Mouse (Mus musculus) lung, postnatal 4 days (tissue): ENCODE results near the gene Ebf4.

ENCODE experiments used
- DNase-seq, 2 experiments: peaks; one replicate each; pipeline ENCODE4 v3.0.0; 2021

Ebf4 gene

DNA sequence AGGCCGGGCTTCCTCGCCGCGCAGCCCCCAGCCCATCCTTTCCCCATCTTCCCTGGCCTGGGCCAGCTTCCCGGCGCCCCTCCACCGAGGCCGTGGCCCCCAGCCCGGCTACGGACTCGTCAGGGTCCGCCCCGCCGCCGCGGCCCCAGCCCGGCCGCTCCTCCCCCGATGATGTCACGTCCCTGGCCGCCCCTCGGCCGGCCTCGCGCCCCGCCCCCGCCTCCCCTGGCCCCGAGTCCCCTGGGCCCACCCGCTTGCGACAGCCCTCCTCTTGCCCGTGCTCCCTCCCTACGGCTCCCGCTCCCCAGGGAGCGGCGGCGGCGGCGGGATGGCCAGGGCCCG, at the start of gene Ebf4:
Gene Ebf4, plus strand, starts transcription at position 234 of the 342 bp plus-strand sequence.
- DNase-seq: peak; percentile 65 to 72

DNA sequence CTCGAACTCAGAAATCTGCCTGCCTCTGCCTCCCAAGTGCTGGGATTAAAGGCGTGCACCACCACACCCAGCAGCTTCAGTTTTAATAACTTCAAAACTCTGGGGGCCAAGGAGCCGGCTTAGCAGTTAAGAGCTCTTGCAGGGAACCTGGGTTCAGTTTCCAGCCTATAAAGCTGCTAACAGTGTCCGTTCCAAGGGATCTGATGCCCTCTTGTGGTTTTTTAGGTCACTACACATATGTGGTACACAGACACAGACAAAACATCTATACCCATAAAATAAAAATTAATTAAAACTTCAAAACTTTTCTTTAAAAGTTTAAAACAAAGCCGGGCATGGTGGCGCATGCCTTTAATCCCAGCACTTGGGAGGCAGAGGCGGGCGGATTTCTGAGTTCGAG, 48.1 kb upstream of the Ebf4 start:
- DNase-seq: peak in 1 of 2 experiments; percentile 22

DNA sequence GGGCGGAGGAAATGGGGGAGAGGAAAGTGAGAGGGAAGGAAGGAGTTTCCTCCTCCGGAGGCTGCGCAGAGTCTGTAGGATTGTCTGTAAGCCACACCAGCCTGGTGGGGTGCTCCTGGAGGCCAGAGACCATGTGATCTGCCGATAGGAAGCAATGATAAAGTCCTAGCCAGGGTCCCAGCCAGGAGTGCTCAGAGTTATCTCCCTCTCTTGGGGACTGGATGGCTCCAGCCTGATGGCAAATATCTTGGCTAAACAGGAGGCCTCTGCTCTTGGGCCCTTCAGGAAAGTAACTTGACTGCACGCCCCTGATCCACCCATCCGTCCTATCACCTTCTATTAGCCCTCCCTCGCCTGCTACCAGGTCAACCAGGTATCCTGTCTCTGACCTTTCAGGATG, 46.7 kb upstream of the Ebf4 start:
- no peak for DNase-seq

DNA sequence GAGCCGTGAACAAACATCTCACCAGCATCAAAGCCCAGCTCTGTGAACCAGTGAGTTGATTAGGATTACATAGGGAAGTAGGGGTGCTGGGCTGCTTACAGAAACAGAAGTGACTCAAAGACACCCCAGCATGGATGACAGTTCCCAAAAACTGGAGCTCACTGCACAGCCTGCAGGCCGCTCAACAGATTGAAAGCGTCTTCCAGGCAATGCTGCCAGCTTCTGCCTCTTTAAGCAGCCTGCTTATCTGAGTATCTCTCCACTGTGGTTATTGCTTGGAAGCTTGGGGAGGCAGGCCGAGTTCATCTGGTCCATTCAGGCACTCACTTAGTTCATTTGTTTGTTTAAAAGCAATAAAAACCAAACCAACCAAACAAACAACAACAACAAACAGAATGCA, 38.2 kb upstream of the Ebf4 start:
- no peak for DNase-seq

DNA sequence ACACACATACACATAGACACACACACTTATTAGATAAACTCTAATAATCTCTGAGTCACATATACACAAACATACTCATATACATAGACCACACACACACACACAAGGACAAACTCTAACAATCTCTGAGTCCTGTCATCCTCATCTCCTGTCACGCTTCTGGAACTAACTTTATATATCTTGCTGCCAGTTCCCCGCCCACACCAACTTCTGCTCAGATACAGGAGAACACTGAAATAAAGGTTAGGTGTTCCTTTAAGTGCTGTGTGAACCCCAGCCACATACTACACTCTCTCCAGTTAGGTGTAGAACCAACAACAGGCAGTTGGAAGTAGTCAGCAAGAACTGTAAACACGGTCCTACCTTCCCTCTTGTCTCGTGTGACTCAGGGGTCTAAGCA, 34.1 kb upstream of the Ebf4 start:
- no peak for DNase-seq

DNA sequence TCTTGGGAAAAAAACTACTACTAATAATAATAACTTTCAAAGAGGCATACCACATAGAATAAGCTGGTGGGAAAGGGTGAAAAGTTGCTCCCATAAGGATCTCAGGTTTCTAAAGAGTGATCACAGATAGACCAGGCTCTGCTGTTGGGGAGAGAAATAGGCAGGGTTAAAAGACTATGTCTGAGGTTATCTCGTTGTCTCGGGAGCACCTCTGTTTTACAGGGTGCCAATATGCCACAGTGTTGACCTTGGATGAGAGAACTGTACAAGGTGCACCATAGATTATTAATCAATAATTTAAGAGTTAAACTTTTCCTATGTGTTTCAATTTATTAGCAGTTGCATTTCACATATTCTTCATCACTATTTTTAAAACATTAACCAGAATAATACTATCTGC, 33.1 kb upstream of the Ebf4 start:
- DNase-seq: no peak

DNA sequence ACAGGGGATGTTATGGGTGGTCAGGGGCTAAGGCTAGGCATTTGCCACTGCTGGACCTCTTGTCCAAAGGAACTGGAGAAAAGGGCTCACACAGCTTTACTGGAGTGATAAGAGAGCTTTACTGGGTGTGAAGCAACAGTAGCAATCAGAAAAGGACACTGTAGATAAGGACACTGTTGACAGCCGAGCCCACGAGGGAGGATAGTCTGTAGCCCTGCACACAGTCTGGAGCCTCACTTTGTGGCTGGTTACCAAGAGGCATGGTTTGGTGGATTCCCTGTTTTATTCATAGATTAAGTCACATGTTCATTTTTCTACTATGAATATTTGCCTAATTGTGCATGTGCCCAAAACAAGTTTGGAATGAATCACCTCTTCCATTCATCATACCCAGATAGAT, 32.6 kb upstream of the Ebf4 start:
- no peak for DNase-seq

DNA sequence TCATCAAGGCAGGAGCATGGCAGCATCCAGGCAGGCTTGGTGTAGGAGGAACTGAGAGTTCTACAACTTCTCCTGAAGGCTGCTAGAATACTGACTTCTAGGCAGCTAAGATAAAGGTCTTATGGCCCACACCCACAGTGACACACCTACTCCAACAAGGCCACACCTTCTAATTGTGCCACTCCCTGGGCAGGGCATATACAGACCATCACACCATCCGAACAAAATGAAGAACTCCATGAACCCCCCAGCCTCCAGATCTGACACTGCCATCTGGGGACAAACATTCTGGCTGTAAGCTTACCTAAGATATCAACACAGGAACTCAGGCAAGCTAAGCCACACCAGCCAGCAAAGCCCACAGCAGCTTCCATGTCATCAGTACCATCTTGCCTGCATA, 29.4 kb upstream of the Ebf4 start:
- no peak for DNase-seq

DNA sequence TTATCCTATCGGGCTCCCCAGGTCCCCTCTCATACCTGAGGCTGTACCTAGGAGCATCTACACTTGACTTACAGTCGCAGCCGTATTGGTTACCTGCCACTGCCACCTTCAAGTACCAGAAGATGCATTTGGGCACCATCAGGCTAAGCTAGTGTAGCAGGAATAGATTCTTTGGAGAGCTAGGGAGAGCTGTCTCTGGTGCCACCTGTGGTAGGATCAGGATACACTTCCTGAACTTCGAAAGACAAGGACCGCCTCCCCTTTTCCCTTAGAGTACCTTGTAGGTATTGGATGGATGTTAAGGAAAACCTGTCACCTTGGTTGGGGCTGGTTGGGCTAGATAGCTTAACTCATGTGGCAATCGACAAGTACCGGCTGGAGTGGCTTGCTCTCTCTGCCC, 26.9 kb upstream of the Ebf4 start:
- DNase-seq: no peak

DNA sequence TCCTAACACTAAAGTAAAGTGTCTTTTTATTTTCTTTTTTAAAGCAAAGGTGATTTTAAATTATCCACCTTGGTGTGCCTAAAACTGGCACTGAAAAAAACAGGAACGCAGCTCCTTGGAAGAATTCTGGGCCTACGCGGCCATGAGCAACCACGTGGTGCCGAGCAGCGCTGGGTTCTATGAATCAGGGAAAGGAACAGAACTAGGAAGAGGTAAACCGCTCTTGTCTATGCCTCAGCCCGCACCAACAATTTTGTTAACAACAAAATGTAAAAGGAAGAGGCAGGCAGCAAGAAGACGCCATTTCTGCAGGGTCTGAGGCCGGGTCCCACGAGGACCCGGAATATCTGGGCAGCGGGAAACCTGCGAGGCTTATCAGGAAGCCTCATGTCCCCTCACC, 21.2 kb upstream of the Ebf4 start:
- no peak for DNase-seq

DNA sequence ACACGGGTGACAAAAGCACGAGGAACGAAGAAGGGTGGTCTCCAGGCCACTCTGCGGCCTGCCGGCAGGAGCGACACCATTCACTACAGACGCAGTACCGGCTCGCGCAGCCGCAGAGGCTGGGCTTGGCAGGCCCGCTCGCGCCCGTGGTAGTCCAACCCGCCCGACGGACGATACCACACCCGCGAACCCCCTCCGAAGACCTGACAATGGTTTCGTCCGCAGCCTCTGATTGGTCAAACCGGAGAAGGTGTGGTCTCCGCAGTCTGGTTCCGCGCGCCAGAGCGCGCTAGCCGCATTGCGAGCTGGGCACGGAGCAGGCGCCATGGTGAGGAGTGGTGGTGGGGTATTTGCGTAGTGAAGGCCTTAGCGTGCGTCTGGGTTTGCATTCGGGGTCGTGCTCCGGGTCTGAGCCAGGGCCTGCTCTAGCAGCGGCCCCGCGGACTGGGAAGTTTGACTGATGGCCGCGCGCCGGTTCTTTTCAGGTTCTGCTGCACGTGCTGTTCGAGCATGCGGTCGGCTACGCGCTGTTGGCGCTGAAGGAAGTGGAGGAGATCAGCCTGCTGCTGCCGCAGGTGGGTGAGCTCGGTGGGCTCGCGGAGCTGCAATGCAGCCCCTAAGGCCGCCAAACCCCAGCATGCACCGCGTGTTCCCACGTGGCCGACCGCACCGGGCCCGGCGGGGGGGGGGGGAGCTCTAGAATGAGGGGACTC, 20.7 kb upstream of the Ebf4 start, which contains the start of gene Nop56:
Gene Nop56, plus strand, starts transcription at position 282 of the 713 bp plus-strand sequence.
- peak; percentile 99 for DNase-seq

DNA sequence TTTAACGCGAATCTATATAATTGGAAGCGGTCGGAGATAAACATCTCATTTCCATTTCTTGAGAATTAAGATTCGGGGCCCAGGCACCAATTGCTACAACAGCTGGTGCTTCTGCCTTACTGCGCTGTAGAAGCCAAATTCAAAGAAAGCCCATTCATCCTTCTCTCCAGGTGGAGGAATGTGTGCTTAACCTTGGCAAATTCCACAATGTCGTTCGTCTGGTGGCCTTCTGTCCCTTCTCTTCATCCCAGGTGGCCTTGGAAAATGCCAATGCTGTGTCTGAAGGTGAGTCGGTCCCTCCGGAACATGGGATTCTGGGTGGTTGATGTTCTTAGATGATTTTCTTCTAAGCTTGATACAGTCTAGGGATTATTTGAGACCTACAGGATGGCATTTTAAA, 20.1 kb upstream of the Ebf4 start:
- DNase-seq: no peak

DNA sequence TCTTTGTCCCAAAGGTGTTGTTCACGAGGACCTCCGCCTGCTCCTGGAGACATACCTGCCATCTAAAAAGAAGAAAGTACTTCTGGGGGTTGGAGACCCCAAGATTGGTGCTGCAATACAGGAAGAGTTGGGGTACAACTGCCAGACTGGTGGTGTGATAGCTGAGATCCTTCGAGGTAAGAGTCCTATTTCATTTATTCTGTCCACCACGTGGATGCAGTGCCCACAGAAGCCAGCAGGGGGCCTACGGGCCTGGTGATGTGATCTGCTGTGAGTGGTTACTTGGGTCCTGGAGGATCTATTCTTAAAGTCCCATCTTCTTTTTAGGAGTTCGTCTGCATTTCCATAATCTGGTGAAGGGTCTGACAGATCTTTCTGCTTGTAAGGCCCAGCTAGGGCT, 19.3 kb upstream of the Ebf4 start:
- peak; percentile 52 to 69 for DNase-seq

DNA sequence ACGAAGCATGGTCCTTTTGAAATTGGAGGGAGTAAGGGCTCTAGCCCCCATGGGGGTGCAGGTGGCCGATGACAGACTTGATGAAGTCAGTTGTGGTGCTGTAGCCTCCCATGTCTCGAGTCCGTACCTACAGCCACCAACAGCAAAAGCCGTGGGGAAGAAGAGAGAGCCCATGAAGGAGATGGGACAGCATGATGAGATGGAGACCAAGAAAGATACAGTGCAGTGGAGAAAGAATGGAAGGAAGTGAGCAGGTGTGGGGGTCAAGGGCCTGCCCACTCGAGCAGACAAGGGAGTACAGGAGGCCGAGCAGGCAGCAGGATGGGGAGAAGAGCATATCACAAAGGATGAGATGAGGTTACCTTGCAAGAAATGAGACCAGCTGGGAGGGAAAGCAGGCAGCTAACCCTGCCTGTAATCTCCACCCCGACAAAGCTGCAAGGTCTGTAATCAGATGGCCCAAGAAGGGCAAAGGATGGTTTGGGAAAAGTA, 15.3 kb upstream of the Ebf4 start:
- no peak for DNase-seq

DNA sequence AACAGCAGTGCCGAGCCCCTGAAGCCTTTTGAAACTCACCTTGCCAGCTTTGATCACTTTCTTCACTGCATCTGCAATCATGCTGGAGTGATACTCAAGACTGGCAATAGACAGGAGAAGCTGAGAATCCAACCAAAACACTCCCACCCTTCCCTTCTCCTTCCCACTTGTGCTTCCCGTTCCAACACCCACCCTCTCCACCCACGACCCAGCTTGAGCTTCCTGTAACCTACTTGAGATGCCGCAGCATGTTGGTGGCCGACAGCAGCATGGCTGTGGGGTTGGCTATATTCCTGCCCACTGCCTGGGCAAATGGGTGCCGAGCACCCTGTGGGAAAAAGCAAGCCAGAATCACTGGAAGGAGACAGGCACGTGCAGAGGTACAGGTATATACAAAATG, 14.7 kb upstream of the Ebf4 start:
- no peak for DNase-seq

DNA sequence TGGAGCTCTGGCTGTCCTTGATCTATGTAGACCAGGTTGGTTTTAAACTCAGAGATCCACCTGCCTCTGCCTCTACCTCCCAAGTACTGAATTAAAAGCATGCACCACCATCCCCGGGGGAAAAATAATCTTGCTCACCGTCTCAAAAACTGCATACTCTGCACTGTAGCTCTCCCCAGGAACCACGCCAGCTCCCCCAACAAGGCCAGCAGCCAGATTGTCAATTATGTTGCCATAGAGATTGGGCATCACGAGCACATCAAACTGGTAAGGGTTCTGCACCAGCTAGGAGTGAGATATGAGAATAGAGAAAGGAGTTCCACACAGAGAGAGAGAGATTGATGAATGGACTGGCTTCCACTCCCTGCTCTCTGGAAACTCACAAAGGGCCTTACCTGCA, 14.2 kb upstream of the Ebf4 start:
- DNase-seq: no peak

DNA sequence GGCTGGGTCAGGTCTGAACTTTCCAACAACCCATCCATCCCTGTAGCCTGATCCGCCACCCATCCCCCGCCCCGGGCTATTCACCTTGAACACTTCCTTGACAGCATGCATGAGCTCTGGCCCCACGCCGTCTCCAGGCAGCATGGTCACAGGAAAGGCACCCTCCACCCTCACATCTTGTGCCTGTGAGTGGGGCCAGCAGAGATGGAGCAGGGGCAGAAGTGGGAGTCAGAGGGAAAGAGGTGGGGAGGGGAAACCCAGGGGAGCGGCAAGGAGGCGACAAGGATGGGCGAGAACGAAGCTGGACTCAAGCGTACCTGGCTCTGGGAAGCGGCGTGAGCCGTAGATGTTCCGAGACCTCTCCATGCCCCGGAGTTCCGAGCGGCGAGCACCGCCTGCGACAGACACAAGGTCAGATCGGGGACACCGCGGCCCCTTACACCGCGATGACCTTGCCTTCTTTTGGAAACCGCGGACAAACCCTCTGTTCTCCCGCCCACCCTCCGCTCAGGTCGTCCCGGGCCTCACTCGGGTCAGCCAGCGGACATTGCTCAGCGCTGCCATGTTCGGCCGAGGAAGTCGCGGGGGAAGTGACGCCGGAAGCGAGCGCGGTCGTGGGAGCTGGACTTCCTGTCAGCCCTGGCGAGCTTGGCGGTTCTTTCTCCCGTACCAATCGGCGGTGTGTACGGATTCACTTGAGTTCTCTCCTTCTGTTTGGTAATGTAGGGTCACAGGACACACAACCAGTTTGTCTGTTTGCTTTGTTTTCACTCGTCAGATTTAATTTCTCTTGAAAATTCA, 10.9 kb upstream of the Ebf4 start, which contains the start of gene Idh3b:
Gene Idh3b, minus strand, starts transcription at position 694 of the 801 bp plus-strand sequence.
- DNase-seq: peak; percentile 91

DNA sequence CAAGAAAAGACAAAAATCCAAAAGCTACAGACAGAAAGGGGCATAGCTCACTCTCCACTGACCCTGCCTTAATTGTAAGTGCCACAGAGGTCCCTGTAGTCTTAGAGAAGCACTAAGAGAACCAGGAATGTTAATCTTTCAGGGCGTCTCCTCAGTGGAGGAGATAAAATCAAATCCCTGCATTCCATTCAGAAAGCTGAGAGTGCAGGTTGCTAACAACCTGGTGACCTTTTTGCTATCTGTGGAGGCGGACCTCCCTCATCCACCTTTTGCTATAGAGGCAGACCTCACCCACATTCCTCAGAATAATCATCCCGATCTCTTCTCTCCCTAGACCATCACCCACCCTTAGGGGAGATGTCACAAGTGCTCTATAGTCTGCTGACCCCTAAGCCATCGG, 5.9 kb upstream of the Ebf4 start:
- no peak for DNase-seq

DNA sequence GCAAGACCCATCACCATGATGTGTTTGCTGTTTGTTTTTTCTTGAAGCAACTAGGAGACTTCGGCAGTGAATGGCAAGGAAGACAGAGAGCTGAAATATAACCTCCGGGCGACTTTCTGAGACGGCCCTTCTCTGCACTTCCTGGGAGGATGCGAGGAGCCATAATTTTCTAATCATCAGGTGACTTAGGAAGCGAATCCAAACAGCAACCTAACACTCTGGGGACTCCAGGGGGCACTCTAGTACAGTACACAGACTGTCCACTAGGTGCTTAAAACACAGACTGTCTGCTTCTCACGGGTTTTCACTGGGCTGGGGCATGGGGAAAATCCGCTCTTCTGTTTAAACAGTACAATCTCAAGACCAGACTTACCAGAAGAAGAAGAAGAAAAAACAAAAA, 3.5 kb upstream of the Ebf4 start:
- peak; percentile 43 to 77 for DNase-seq

DNA sequence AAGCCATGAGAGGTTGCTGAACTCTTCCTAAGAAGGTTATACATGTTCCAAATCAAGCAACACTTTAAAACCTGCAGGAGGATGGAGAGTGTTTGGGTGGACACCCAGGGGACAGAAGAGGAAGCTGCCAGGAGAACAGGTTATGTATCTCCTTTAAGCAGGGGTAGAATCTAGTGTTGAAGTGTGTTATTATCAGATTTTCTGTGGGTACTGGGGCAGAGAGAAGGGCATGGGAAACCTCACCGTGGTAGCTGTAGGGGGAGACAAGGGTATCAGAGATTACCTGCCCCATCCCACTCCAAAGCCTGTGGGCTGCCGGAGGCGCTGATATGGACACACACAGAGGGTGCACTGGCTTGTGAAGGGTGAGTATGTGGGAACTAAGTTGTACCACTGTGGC, 2.0 kb upstream of the Ebf4 start:
- no peak for DNase-seq

DNA sequence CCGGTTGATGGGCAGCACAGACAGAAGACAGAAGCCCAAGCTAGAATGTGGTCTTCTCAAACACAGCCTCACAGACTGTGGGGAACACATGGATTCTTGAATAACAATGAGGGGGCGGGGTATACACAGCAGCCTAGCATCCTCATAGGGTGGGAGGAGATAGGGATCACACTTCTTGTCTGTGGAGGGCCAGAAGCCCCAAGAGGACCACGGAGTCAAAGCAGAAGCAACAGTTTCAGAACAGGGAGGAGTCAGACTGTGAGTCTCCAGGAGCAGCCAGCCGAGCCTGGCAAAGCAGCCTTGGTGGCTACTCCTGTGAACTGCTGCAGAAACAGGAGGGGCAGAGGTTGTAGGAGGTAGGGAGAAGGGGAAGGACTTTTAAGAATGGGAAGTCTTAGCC, 1.5 kb upstream of the Ebf4 start:
- DNase-seq: no peak

DNA sequence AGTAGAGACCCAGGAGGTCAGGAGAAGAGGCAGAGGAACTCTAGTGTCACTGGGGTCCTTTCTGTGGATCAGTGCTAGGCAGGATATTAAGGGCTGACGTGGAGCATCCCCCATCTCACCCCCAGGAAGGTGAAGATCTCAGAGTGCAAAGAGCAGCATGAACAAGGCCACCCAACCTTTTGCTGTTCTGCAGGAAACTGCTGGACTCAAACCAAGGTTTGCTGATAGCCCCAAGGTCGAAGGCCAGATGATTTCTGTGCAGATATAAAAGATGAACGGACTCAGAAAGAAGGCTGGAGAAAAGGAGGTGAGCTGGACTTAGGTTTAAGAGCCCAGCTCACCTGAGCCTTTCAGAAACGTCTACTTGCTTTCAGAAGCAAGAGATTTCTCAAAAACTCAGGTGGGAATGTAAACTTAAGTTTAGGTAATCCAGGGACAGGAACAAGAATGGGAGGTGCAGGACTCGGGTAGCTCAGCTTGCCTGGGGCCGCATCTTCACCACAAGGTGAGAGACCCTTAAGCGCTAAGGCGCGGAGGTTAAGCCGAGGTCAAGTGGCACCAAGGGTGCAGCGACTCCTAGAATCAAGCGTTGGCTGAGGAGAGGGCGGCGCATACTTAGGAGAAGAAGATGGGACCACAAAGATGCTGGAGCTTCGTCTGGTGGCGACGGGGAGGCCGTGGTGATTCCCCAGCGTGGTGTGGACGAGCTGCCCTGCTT, 592 bp upstream of the Ebf4 start:
- DNase-seq: no peak

DNA sequence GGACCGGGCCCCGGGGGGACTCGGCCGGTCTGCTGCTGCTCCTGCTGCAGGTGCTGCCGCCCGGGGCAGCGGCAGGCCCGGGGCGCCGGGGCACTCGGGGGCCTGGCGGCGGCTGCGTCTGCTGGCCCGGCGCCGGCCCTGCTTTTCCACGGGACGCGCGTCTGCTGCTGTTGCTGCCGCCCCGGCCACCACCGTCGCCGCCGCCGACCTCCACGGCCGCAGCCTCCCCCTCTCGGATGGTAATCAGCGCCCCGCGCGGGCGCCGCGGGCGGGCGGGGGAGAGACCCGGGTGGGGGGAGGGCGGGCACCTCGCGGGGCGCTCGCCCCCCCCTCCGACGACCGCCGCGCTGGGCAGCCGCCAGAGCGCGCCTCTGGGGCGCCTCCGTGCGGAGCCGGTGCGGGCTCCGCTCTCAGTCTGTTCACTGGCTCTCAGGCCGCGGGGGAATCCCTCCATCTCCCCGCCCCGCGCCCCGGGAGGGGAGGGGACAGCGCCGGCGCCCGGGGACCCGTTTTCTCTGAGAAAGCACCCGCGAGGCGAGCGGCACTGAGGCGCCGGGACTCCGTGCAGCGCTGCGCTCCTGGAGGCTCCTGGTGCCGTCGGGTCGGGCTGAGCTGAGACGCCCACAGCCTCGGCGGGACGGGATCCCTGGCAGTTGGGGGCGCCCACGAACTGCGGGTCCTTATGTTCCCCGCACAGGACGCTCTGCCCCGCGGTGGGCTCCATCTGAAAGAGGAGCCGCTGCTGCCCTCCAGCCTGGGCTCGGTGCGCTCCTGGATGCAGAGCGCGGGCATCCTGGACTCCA, 563 bp downstream of the Ebf4 start:
- peak; percentile 54 to 66 for DNase-seq
